Mouse (Mus musculus): ENCODE measurements around the gene Rhof.

DNA sequence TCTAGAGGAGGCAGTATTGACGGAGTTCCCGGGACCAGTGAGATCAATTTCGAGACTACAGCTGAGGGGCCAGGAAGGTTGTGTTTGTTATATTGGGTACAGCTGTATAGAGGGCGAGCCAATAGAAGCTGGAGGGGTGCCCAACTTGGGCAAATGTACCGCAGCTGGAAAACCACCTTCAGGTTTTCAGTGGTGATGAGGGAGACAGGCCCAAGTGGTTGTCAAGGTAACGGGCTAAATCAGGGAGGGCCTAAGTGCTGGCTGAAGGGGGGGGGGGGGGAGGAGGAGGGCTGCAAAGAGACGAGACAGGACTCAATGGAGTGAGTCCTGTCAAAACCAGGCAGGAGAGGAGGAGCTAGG lies 1.3 kb upstream of the Rhof start:
- TF ChIP-seq CTCF (conservative IDR thresholded peaks at IDR 0.05; ENCODE audit: insufficient read depth, insufficient read length, low read depth, low read length) = no peak
- no peak for TF ChIP-seq POLR2A (IDR thresholded peaks at IDR 0.05; ENCODE audit: low read depth, low read length)

Measured in kidney, adult 2 months (tissue).